Mouse (Mus musculus): ENCODE measurements around the gene Olfr77.

Gene Olfr77

GRCm38 (mm10) chr9:19916565-19916964 is at the start of gene Olfr77:
Olfr77 (plus strand) TSS chr9:19916865.
- DNase-seq (ENCODE audit: extremely low read depth, low read depth): no peak

GRCm38 (mm10) chr9:19887904-19888303 is 28.8 kb upstream of the Olfr77 start, which contains the start of gene Olfr862:
Olfr862 (minus strand) TSS chr9:19888004.
- DNase-seq (ENCODE audit: extremely low read depth, low read depth): no peak

- no peak for DNase-seq (ENCODE audit: extremely low read depth, low read depth)
These were observed 5.5 kb upstream of the Olfr77 start for GRCm38 (mm10) chr9:19911170-19911569.

Measured in MEL-GATA-1-ER (cell line).